Mouse (Mus musculus) lung, postnatal 0 days (tissue): ENCODE results near the gene Sppl2b. TPM values are rescaled to one million over a fixed set of nuclear protein-coding genes. Genes with fewer than 3 reads are reported as not detected.

ENCODE experiments used
- ATAC-seq: fragments of 200-750 bp; cut with Nextera tagmentation; 2 replicates; pipeline ENCODE4 v1.8.0; 2017; ENCODE audit warnings: moderate library complexity
- DNase-seq: peaks from one replicate; pipeline ENCODE4 v3.0.0-alpha.2; 2016; ENCODE audit warnings: low spot score
- H3K27ac ChIP-seq: fragments of 300-500 bp; sonication (generic); 2 replicates; pipeline ENCODE4 v1.5.1; 2014; ENCODE audit warnings: antibody characterized with exemption, mild to moderate bottlenecking, low read length, mixed read lengths
- H3K27me3 ChIP-seq: fragments of 300-500 bp; sonication (generic); replicated peaks from 2 replicates; pipeline ENCODE4 v1.6.1; 2014; ENCODE audit warnings: low read length, mixed read lengths; ENCODE audit not compliant: insufficient read depth
- H3K36me3 ChIP-seq: fragments of 300-500 bp; sonication (generic); 2 replicates; pipeline ENCODE4 v1.6.1; 2014; ENCODE audit warnings: low read length, mixed read lengths; ENCODE audit not compliant: insufficient read depth
- H3K4me1 ChIP-seq: fragments of 300-500 bp; sonication (generic); 2 replicates; pipeline ENCODE4 v1.6.1; 2014; ENCODE audit warnings: antibody characterized with exemption, low read depth, low read length, mixed read lengths; ENCODE audit not compliant: insufficient read depth
- H3K4me2 ChIP-seq: fragments of 300-500 bp; sonication (generic); replicated peaks from 2 replicates; pipeline ENCODE4 v1.6.1; 2014; ENCODE audit warnings: low read depth, mild to moderate bottlenecking, low read length, moderate library complexity, mixed read lengths
- H3K4me3 ChIP-seq: fragments of 300-500 bp; sonication (generic); 2 replicates; pipeline ENCODE4 v1.5.1; 2014; ENCODE audit warnings: low read depth, low read length
- H3K9ac ChIP-seq: fragments of 300-500 bp; sonication (generic); replicated peaks from 2 replicates; pipeline ENCODE4 v1.6.1; 2014; ENCODE audit warnings: low read depth, mild to moderate bottlenecking
- H3K9me3 ChIP-seq: fragments of 300-500 bp; sonication (generic); 2 replicates; pipeline ENCODE4 v1.6.1; 2016; ENCODE audit warnings: low read length, mixed read lengths
- CTCF ChIP-seq: IDR thresholded peaks from 2 replicates; pipeline ENCODE4 v1.5.1; 2016; ENCODE audit warnings: antibody characterized with exemption, mild to moderate bottlenecking
- EP300 ChIP-seq: IDR thresholded peaks from 2 replicates; pipeline ENCODE4 v1.6.1; 2016; ENCODE audit warnings: antibody characterized with exemption, mild to moderate bottlenecking, control low read depth
- WGBS: fragments of 180-500 bp; shearing (Covaris S2); extraction: QIAGEN DNeasy Blood & Tissue Kit; methylation state at CpG from one replicate; pipeline ENCODE4 v1.1.7; 2014; 5-methylcytosine and 5-hydroxymethylcytosine counted together
- polyA plus RNA-seq: library from polyadenylated mRNA; unstranded; fragments of >200 nt; fragmentation: Nextera tagmentation; extraction: Ambion mirVana; gene quantifications from 2 replicates; pipeline ENCODE4 v1.2.1, GENCODE M21; 2015

Gene Sppl2b
- polyA plus RNA-seq, 1 experiment from 2014 or later: 26.5 TPM

DNA sequence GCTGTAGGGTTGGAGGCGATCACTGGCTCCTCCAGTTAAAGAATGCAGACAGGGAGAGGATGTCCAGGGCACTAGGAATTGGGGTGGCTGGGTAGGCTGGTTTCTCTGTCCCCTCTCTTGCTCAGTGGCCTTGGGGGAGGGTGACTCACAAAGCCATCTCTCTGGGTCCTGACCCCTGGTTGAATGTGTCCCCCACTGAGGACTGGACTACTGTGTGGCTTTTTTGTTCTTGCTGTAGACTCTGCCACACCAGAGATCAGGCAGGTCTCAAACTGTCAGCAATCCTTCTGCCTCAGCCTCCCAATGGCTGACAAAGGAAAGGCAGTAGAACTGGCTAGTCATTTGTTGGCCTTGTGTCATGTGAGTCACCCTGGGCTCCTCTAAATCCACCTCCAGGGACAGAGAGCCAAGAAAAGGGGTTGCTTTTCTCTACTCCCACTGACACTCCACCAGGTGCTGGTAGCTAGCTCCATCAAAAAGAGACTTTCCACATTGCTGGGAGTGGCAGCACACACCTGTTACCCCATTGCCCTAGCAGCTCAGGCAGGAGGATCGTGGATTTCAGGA is 16.6 kb upstream of the Sppl2b start:
- no peak overlapping the region for H3K4me2 ChIP-seq
- H3K4me3 ChIP-seq: no peak overlapping the region
- no peak overlapping the region for H3K9ac ChIP-seq
- DNase-seq (no peak), ATAC-seq (no peak)
- H3K27me3 ChIP-seq: peaks cover 26% of the 10 kb centered on the region
- 55% methylated on average over 2 of the region's 2 CpGs for WGBS
- TF ChIP-seq CTCF (no peak), EP300 (no peak)
- H3K9me3 ChIP-seq: no peaks in the 10 kb centered on the region
- no peaks in the 10 kb centered on the region for H3K4me1 ChIP-seq
- H3K27ac ChIP-seq: no peak overlapping the region
- H3K36me3 ChIP-seq: no peaks in the 10 kb centered on the region

DNA sequence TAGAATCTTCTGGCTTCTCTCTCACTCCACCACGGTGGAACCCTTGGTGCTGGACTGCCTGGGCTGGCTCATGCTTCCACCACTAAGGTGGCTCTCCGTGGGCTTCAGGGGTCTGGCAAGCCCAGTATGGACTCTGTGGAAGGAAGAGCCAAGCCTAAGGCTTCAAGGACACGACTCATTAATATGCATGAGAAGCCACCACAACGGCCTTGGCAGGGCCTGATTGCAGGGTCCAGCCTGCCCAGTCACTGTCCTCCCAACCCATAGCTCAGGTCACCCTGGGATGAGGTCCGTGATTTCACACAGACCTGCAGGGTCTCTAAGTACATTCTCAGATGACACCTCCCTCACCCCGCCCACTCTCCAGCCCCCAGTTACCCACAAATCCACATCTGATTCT is 15.2 kb upstream of the Sppl2b start:
- H3K27ac ChIP-seq: no peak overlapping the region
- H3K9ac ChIP-seq: no peak overlapping the region
- no peak overlapping the region for H3K4me2 ChIP-seq
- no peak for TF ChIP-seq EP300
- TF ChIP-seq CTCF: no peak
- H3K36me3 ChIP-seq: no peaks in the 10 kb centered on the region
- peaks cover 30% of the 10 kb centered on the region for H3K27me3 ChIP-seq
- no peaks in the 10 kb centered on the region for H3K4me1 ChIP-seq
- 57% methylated on average over 6 of the region's 6 CpGs for WGBS
- DNase-seq (no peak), ATAC-seq (no peak)
- no peak overlapping the region for H3K4me3 ChIP-seq
- no peaks in the 10 kb centered on the region for H3K9me3 ChIP-seq

GRCm38 (mm10) chr10:80841685-80842084 is 13.4 kb upstream of the Sppl2b start:
- ATAC-seq: no peak
- no peak overlapping the region for H3K9ac ChIP-seq
- H3K9me3 ChIP-seq: no peaks in the 10 kb centered on the region
- no peak overlapping the region for H3K27ac ChIP-seq
- no peak overlapping the region for H3K4me2 ChIP-seq
- no peak for TF ChIP-seq CTCF
- TF ChIP-seq EP300: no peak
- no peak overlapping the region for H3K4me3 ChIP-seq
- DNase-seq: no peak
- H3K36me3 ChIP-seq: no peaks in the 10 kb centered on the region
- WGBS: 77% methylated on average over 2 of the region's 2 CpGs
- H3K4me1 ChIP-seq: no peaks in the 10 kb centered on the region
- H3K27me3 ChIP-seq: peaks cover 18% of the 10 kb centered on the region

- Histone ChIP-seq H3K9ac (no peak overlapping the region), H3K27me3 (peaks cover 18% of the 10 kb centered on the region), H3K9me3 (no peaks in the 10 kb centered on the region), H3K27ac (no peak overlapping the region), H3K36me3 (no peaks in the 10 kb centered on the region), H3K4me3 (no peak overlapping the region), H3K4me2 (no peak overlapping the region), H3K4me1 (no peaks in the 10 kb centered on the region)
- WGBS: 84% methylated on average over 15 of the region's 15 CpGs
- DNase-seq (no peak), ATAC-seq (no peak)
- no peak for TF ChIP-seq EP300
- no peak for TF ChIP-seq CTCF
Observed at GRCm38 (mm10) chr10:80842334-80842733, 12.7 kb upstream of the Sppl2b start.

DNA sequence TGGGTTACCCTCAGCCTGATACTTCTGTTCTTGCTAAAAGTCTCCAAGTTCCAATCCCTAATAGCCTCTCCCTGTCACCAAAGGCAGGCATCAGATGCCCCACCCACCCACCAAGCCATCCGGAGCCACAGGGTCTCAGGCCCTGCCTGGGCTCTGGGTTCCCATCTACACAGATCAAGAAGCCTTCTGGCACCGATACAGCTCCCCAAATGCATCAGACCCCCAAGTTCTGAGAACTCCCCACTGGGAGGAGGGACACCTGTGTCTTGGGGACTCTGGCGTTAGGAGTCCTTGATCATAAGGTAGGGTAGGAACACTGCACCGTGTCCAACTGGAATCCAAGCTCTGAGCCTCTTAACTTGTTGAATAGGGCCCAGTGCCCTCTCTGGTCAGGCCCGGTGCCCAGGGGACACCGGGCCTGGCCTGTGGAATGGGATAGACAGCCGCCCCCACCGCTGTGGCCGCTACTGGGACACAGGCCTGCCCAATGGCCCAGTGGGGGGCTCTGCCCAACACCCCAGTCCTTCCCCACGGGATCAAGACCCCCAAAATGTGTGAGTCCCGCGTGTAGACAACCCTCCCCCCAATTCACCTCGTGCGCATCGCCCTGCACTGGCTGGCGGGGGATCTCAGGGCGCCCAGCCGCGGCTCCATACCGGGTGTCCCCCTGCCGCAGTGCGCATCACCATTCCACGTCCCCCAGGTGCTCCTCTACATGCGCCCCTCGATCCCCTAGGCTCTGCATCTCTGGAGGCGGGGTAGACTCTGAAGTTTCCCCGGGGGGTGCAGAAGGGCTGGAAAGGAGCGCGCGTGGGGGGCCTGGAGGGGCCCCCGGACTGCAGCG is 11.8 kb upstream of the Sppl2b start:
- Histone ChIP-seq H3K9me3 (no peaks in the 10 kb centered on the region), H3K27ac (no peak overlapping the region), H3K4me3 (peak overlapping the region; percentile 15; the same call in 1 of the 2 replicates), H3K27me3 (peaks cover 18% of the 10 kb centered on the region), H3K4me2 (peak overlapping the region; percentile 44), H3K36me3 (no peaks in the 10 kb centered on the region), H3K9ac (no peak overlapping the region), H3K4me1 (no peaks in the 10 kb centered on the region)
- TF ChIP-seq EP300: no peak
- TF ChIP-seq CTCF: no peak
- DNase-seq: no peak
- ATAC-seq: no peak
- 16% methylated on average over 16 of the region's 32 CpGs for WGBS

GRCm38 (mm10) chr10:80843931-80844547 is 11.0 kb upstream of the Sppl2b start, which contains the start of gene Lingo3:
Gene Lingo3 (minus strand): TSS chr10:80844039.
- WGBS: 10% methylated on average over 18 of the region's 51 CpGs
- Histone ChIP-seq H3K4me1 (no peaks in the 10 kb centered on the region), H3K4me3 (peak within 1 kb of the TSS; percentile 15; the same call in 1 of the 2 replicates), H3K27ac (no peak within 1 kb of the TSS), H3K9ac (no peak within 1 kb of the TSS), H3K9me3 (no peaks in the 10 kb centered on the region), H3K4me2 (peak within 1 kb of the TSS; percentile 44), H3K27me3 (peaks cover 18% of the 10 kb centered on the region), H3K36me3 (no peaks in the 10 kb centered on the region)
- DNase-seq: no peak
- ATAC-seq: no peak
- TF ChIP-seq CTCF (no peak), EP300 (no peak)
